Mouse (Mus musculus) intestine, embryonic 15.5 days (tissue): ENCODE results near the gene Gm42688. TPM values are rescaled to one million over a fixed set of nuclear protein-coding genes. Genes with fewer than 3 reads are reported as not detected.
A peak's percentile ranks its signal among the peaks of the same experiment; 100 is the strongest.

Experiments used
- ATAC-seq: fragments of 200-750 bp; cut with Nextera tagmentation; 2 replicates; pipeline ENCODE4 v1.8.0; 2017; ENCODE audit warnings: moderate TSS enrichment, moderate library complexity
- H3K27ac ChIP-seq: fragments of 300-500 bp; sonication (generic); 2 replicates; pipeline ENCODE4 v1.5.1; 2015; ENCODE audit warnings: mild to moderate bottlenecking, inconsistent platforms
- H3K27me3 ChIP-seq: fragments of 300-500 bp; sonication (generic); replicated peaks from 2 replicates; pipeline ENCODE4 v1.6.1; 2015; ENCODE audit warnings: inconsistent platforms
- H3K36me3 ChIP-seq: fragments of 300-500 bp; sonication (generic); 2 replicates; pipeline ENCODE4 v1.6.1; 2015; ENCODE audit warnings: inconsistent platforms
- H3K4me1 ChIP-seq: fragments of 300-500 bp; sonication (generic); replicated peaks from 2 replicates; pipeline ENCODE4 v1.6.1; 2015; ENCODE audit warnings: inconsistent platforms
- H3K4me2 ChIP-seq: fragments of 300-500 bp; sonication (generic); replicated peaks from 2 replicates; pipeline ENCODE4 v1.6.1; 2015; ENCODE audit warnings: mild to moderate bottlenecking, inconsistent platforms
- H3K4me3 ChIP-seq: fragments of 300-500 bp; sonication (generic); replicated peaks from 2 replicates; pipeline ENCODE4 v1.5.1; 2015; ENCODE audit warnings: inconsistent platforms
- H3K9ac ChIP-seq: fragments of 300-500 bp; sonication (generic); 2 replicates; pipeline ENCODE4 v1.6.1; 2015; ENCODE audit warnings: inconsistent platforms
- H3K9me3 ChIP-seq: fragments of 300-500 bp; sonication (generic); 2 replicates; pipeline ENCODE4 v1.6.1; 2016; ENCODE audit warnings: inconsistent platforms
- WGBS: fragments of 180-500 bp; shearing (Covaris S2); methylation state at CpG from one replicate; pipeline ENCODE4 v1.1.7; 2015; 5-methylcytosine and 5-hydroxymethylcytosine counted together
- polyA plus RNA-seq: library from polyadenylated mRNA; unstranded; fragments of >200 nt; fragmentation: Nextera tagmentation; extraction: Ambion mirVana; gene quantifications from 2 replicates; pipeline ENCODE4 v1.2.1, GENCODE M21; 2015

Gene Gm42688
- polyA plus RNA-seq, 1 experiment from 2014 or later, result 2.3 TPM

DNA sequence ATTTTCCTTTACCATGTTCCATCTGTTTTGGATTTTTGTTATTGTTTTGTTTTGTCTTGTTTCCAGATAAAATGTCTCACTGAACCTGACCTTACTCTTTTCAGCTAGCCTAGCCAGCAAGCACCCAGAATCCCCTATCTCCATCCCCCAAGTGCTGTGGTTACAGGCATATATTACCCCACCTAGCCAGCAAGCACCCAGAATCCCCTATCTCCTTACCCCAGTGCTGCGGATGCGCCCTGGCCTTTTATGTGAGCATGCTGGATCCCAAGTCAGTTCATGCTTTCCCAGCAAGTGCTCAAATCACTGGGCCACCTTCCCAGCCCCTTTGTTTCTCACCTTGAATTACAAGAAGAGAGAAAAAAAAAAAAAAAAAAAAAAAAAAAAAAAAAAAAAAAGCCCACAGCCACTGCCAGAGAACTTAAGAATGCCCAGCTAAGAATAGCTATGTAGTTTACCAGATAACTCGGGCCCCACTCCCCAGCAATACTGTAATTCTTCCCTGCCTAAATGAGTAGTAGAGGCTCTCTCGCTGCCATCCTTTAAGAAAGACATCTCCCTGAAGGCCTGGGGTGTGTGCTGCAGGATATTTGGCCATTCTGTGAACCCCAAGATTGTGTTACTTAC lies 10.2 kb downstream of the Gm42688 start:
- Histone ChIP-seq H3K4me1 (peaks cover 20% of the 10 kb centered on the region), H3K27me3 (no peaks in the 10 kb centered on the region), H3K27ac (no peak overlapping the region), H3K4me3 (no peak overlapping the region), H3K36me3 (no peaks in the 10 kb centered on the region), H3K4me2 (no peak overlapping the region), H3K9ac (no peak overlapping the region), H3K9me3 (no peaks in the 10 kb centered on the region)
- ATAC-seq, result no peak
- WGBS, result 83% methylated on average over 4 of the region's 4 CpGs

DNA sequence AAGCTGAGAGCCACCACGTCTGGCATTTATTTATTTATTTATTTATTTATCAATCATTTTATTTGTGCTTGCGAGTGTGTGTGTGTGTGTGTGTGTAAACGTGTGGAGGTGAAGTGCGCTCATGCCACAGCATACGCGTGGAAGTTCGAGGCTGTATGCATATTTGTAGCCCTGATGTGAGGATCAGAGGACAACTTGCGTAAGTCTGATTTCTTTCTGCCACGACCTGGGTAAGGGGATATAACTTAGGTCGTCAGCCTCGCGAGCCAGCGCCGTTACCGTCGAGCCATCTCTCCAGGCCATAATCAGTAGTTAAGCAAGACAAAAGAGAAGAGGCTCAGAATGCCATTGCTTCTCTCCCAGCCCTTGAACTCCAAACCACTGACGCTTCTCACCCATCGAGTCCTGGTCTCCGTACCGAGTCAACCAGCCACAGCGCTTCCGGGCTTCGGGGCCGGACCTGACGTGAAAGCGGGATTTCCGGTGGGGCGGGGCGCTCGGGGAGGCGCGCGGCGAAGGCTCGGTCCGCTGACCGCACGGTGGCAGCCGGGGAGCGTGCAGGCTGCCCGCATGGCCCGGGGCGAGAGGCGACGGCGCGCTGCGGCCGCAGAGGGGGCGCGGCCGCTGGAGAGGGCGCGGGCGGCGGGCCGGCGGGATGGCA lies 13.7 kb downstream of the Gm42688 start, which contains the start of gene Mogs:
Gene Mogs (plus strand): TSS at position 486 of the 661 bp plus-strand sequence.
- H3K9ac ChIP-seq, result peak within 1 kb of the TSS; percentile 95
- H3K27me3 ChIP-seq, result no peaks in the 10 kb centered on the region
- H3K36me3 ChIP-seq, result peaks cover 22% of the 10 kb centered on the region
- H3K27ac ChIP-seq, result peak within 1 kb of the TSS; percentile 80
- no peaks in the 10 kb centered on the region for H3K9me3 ChIP-seq
- 1% methylated on average over 58 of the region's 58 CpGs for WGBS
- H3K4me2 ChIP-seq, result peak within 1 kb of the TSS; percentile 89
- H3K4me1 ChIP-seq, result peaks cover 29% of the 10 kb centered on the region
- ATAC-seq, result peak; percentile 95
- H3K4me3 ChIP-seq, result peak within 1 kb of the TSS; percentile 95

DNA sequence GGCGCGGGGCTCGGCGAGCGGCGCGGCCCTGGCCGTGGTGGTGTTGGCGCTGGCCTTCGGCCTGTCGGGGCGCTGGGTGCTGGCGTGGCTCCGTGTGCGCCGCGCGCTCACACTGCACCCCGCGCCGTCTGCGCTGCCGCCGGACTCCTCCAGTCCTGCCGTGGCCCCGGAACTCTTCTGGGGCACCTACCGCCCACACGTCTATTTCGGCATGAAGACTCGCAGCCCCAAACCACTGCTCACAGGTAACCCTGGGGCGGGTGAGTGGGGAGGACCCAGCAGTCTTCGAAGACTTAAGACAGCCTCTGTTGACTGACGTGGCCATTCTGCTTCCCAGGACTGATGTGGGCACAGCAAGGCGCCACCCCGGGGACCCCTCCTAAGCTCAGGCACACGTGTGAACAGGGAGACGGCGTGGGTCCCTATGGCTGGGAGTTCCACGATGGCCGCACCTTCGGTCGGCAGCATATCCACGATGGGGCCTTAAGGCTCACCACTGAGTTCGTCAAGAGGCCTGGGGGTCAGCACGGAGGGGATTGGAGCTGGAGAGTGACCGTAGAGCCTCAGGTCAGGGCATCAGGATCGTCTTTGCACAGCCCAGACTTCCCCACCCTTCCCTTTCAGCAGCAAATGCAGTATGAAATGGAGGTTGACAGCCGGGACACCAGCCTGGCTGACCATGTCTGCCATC lies 14.4 kb downstream of the Gm42688 start:
- H3K4me2 ChIP-seq, result peak overlapping the region; percentile 89
- H3K4me1 ChIP-seq, result peaks cover 33% of the 10 kb centered on the region
- H3K27ac ChIP-seq, result peak overlapping the region; percentile 80
- WGBS, result under 1% methylated on average over 47 of the region's 48 CpGs
- H3K36me3 ChIP-seq, result peaks cover 22% of the 10 kb centered on the region
- H3K4me3 ChIP-seq, result peak overlapping the region; percentile 95
- H3K27me3 ChIP-seq, result no peaks in the 10 kb centered on the region
- ATAC-seq, result peak; percentile 77
- no peaks in the 10 kb centered on the region for H3K9me3 ChIP-seq
- H3K9ac ChIP-seq, result peak overlapping the region; percentile 95

GRCm38 (mm10) chr6:83116373-83117164 lies 15.2 kb downstream of the Gm42688 start:
- 0 out of 2 replicates have a peak overlapping the region, but pooled peaks have one; percentile 6 for H3K27ac ChIP-seq
- ATAC-seq, result no peak

DNA sequence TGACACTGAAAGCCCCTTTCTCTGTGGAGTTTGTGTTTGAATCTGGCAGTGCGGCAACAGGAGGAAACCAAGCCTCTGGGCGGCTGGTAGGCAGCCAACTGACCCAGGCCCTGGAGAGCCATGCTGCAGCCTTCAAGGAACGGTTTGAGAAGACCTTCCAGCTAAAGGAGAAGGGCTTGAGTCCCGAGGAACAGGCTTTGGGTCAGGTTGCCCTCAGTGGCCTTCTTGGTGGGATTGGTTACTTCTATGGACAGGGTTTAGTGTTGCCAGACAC lies 15.7 kb downstream of the Gm42688 start:
- Histone ChIP-seq H3K4me2 (peak overlapping the region; percentile 89; the same call in 1 of the 2 replicates), H3K27ac (0 out of 2 replicates have a peak overlapping the region, but pooled peaks have one; percentile 6), H3K9me3 (no peaks in the 10 kb centered on the region), H3K9ac (no peak overlapping the region), H3K27me3 (no peaks in the 10 kb centered on the region), H3K36me3 (peaks cover 22% of the 10 kb centered on the region), H3K4me3 (peak overlapping the region; percentile 95; the same call in 1 of the 2 replicates), H3K4me1 (peaks cover 37% of the 10 kb centered on the region)
- WGBS, result 81% methylated on average over 4 of the region's 4 CpGs
- ATAC-seq, result no peak

More at GRCm38 (mm10) chr6:83116373-83117164, 15.2 kb downstream of the Gm42688 start:
- H3K9ac ChIP-seq, result peak overlapping the region; percentile 95
- 71% methylated on average over 11 of the region's 11 CpGs for whole genome bisulfite sequencing
- peak overlapping the region; percentile 89 for H3K4me2 ChIP-seq
- H3K4me1 ChIP-seq, result peaks cover 33% of the 10 kb centered on the region
- H3K36me3 ChIP-seq, result peaks cover 22% of the 10 kb centered on the region
- H3K9me3 ChIP-seq, result no peaks in the 10 kb centered on the region
- peak overlapping the region; percentile 95 for H3K4me3 ChIP-seq
- no peaks in the 10 kb centered on the region for H3K27me3 ChIP-seq

DNA sequence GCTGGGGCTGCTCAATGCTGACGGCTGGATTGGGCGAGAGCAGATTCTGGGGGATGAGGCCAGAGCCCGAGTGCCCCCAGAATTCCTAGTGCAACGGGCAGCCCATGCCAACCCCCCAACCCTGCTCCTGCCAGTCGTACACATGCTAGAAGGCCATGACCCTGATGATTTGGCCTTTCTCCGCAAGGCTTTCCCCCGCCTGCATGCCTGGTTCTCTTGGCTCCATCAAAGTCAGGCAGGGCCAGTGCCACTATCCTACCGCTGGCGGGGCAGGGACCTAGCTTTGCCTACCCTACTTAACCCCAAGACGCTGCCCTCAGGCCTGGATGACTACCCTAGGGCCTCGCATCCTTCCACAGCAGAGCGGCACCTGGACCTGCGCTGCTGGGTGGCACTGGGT lies 16.2 kb downstream of the Gm42688 start:
- no peak for ATAC-seq
- H3K9me3 ChIP-seq, result no peaks in the 10 kb centered on the region
- no peak overlapping the region for H3K27ac ChIP-seq
- H3K4me2 ChIP-seq, result no peak overlapping the region
- no peaks in the 10 kb centered on the region for H3K27me3 ChIP-seq
- peaks cover 43% of the 10 kb centered on the region for H3K4me1 ChIP-seq
- WGBS, result 90% methylated on average over 13 of the region's 13 CpGs
- H3K36me3 ChIP-seq, result peaks cover 22% of the 10 kb centered on the region
- no peak overlapping the region for H3K9ac ChIP-seq
- no peak overlapping the region for H3K4me3 ChIP-seq

DNA sequence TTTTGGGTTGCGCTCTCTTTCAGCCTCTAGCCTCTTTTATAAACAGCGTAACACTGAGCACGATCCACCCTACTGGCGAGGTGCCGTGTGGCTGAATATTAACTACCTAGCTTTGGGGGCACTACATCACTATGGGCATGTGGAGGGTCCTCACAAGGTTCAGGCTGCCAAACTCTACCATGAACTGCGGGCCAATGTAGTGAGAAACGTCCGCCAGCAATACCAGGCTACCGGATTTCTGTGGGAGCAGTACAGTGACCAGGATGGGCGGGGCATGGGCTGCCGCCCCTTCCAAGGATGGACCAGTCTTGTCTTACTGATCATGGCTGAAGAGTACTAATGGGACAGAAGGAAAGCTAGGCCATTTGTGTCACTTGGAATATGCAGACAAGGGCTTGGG lies 17.0 kb downstream of the Gm42688 start:
- Histone ChIP-seq H3K27ac (no peak overlapping the region), H3K9me3 (no peaks in the 10 kb centered on the region), H3K27me3 (no peaks in the 10 kb centered on the region), H3K4me2 (no peak overlapping the region), H3K36me3 (peaks cover 22% of the 10 kb centered on the region), H3K4me1 (peaks cover 48% of the 10 kb centered on the region), H3K9ac (no peak overlapping the region), H3K4me3 (no peak overlapping the region)
- no peak for ATAC-seq
- WGBS, result 80% methylated on average over 11 of the region's 11 CpGs

GRCm38 (mm10) chr6:83118825-83119733 lies 17.7 kb downstream of the Gm42688 start:
- H3K4me2 ChIP-seq, result peak overlapping the region; percentile 98; the same call in 1 of the 2 replicates
- H3K27me3 ChIP-seq, result no peaks in the 10 kb centered on the region
- no peak overlapping the region for H3K4me3 ChIP-seq
- no peaks in the 10 kb centered on the region for H3K9me3 ChIP-seq
- no peak for ATAC-seq
- H3K9ac ChIP-seq, result peak overlapping the region; percentile 5; the same call in 1 of the 2 replicates
- H3K27ac ChIP-seq, result no peak overlapping the region
- 80% methylated on average over 14 of the region's 14 CpGs for WGBS
- peaks cover 22% of the 10 kb centered on the region for H3K36me3 ChIP-seq
- peaks cover 48% of the 10 kb centered on the region for H3K4me1 ChIP-seq

DNA sequence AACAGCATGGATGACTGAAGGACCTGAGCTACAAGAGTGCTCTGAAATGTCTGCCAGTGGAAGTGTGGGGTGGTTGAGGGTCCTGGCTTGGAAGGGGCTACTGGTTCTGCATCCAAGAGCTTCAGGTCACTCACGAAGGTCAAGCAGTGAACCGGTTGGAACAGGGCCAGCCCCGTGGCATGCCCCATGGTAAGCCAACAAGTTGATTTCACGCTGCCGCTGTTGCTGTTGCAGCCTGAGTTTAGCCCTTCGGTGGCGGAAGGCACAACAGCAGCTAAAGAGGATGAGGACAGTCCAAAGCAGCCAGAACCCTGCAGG lies 18.3 kb downstream of the Gm42688 start:
- Histone ChIP-seq H3K9ac (0 out of 2 replicates have a peak overlapping the region, but pooled peaks have one; percentile 5), H3K9me3 (no peaks in the 10 kb centered on the region), H3K27me3 (no peaks in the 10 kb centered on the region), H3K4me1 (peaks cover 54% of the 10 kb centered on the region), H3K27ac (0 out of 2 replicates have a peak overlapping the region, but pooled peaks have one; percentile 95), H3K4me2 (peak overlapping the region; percentile 98), H3K36me3 (peaks cover 22% of the 10 kb centered on the region), H3K4me3 (no peak overlapping the region)
- 81% methylated on average over 7 of the region's 7 CpGs for WGBS
- ATAC-seq, result no peak

GRCm38 (mm10) chr6:83120930-83121862 lies 19.8 kb downstream of the Gm42688 start, which contains the start of gene Wbp1:
Wbp1 (minus strand) TSS chr6:83121559.
- Histone ChIP-seq H3K4me2 (peak within 1 kb of the TSS; percentile 98), H3K4me3 (peak within 1 kb of the TSS; percentile 65), H3K4me1 (peaks cover 51% of the 10 kb centered on the region), H3K9me3 (no peaks in the 10 kb centered on the region), H3K36me3 (peaks cover 22% of the 10 kb centered on the region), H3K27me3 (no peaks in the 10 kb centered on the region), H3K9ac (peak within 1 kb of the TSS; percentile 91), H3K27ac (peak within 1 kb of the TSS; percentile 97)
- peak; percentile 94 for ATAC-seq
- WGBS, result under 1% methylated on average over 38 of the region's 38 CpGs
